Mouse (Mus musculus): ENCODE results near the gene Ap1b1. TPM values are rescaled to one million over a fixed set of nuclear protein-coding genes. Genes with fewer than 3 reads are reported as not detected.

The Ap1b1 gene
- polyA plus RNA-seq, 1 experiment from 2014 or later = 48.9 TPM

DNA sequence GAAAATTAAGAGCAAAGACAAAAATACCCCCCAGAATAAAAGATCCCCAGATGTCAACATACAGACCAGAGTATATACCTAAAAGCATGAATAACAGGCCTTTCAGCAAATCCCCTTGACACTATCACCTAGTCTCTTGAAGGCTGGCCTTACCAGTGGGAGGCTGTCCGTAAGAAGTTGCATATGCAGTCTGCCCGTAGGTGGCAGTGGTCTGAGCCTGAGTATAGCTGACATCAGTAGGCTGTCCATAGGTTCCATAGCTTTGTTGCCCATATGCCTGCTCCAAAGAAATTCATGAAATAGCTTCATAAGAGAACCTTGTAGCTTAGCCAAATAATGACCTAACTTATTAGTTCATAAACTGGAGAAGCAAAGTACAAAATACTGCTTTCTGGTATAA lies 105.1 kb downstream of the Ap1b1 start:
- Histone ChIP-seq H3K27ac (ENCODE audit: low read depth) (no peak overlapping the region), H3K36me3 (ENCODE audit: insufficient read depth) (peaks cover 64% of the 10 kb centered on the region), H3K4me3 (ENCODE audit: low read depth, low read length) (no peak overlapping the region), H3K9me3 (ENCODE audit: low read depth, low read length) (no peaks in the 10 kb centered on the region), H3K4me2 (no peak overlapping the region), H3K9ac (no peak overlapping the region), H3K4me1 (ENCODE audit: insufficient read depth) (no peaks in the 10 kb centered on the region), H3K27me3 (ENCODE audit: insufficient read depth, low read length) (no peaks in the 10 kb centered on the region)
- TF ChIP-seq CTCF (IDR thresholded peaks at IDR 0.05; ENCODE audit: low read depth) = peak; percentile 51
- ATAC-seq (ENCODE audit: insufficient read depth) = peak; percentile 44; the same call in 1 of the 2 replicates
- 32% methylated on average over 2 of the region's 2 CpGs for WGBS
- peak; percentile 51 for DNase-seq

Small RNA genes lying within 50 kb of the gene (microRNA-seq; reads per million reads assigned to microRNA genes)
- gene Gm47296 (ENCODE audit: borderline number of aligned reads) = not detected

Other genes with a start within 250 kb of the Ap1b1 start
- 0.17 and 0.18 TPM in 2 replicates for gene Cabp7, start 240.0 kb upstream of the Ap1b1 start, polyA plus RNA-seq (2014; fragmentation: Nextera tagmentation; extraction: Ambion mirVana)
- 43.3 and 47.6 TPM in 2 replicates for gene Nf2, start 137.3 kb upstream of the Ap1b1 start, polyA plus RNA-seq (2014; fragmentation: Nextera tagmentation; extraction: Ambion mirVana)
- 32.0 and 32.4 TPM in 2 replicates for gene Nipsnap1, start 112.9 kb upstream of the Ap1b1 start, polyA plus RNA-seq (2014; fragmentation: Nextera tagmentation; extraction: Ambion mirVana)
- 37.7 and 43.4 TPM in 2 replicates for gene Thoc5, start 91.5 kb upstream of the Ap1b1 start, polyA plus RNA-seq (2014; fragmentation: Nextera tagmentation; extraction: Ambion mirVana)
- 0.35 and 0.36 TPM in 2 replicates for gene Nefh, start 38.8 kb upstream of the Ap1b1 start, polyA plus RNA-seq (2014; fragmentation: Nextera tagmentation; extraction: Ambion mirVana)
- gene Rasl10a, start 71.3 kb downstream of the Ap1b1 start, polyA plus RNA-seq (2014; fragmentation: Nextera tagmentation; extraction: Ambion mirVana) = 0.75 and 0.78 TPM in 2 replicates
- gene Gas2l1, start 78.5 kb downstream of the Ap1b1 start, polyA plus RNA-seq (2014; fragmentation: Nextera tagmentation; extraction: Ambion mirVana) = 33.2 and 36.3 TPM in 2 replicates
- 27.9 and 29.9 TPM in 2 replicates for gene Rhbdd3, start 112.1 kb downstream of the Ap1b1 start, polyA plus RNA-seq (2014; fragmentation: Nextera tagmentation; extraction: Ambion mirVana)
- gene Ewsr1, start 112.4 kb downstream of the Ap1b1 start, polyA plus RNA-seq (2014; fragmentation: Nextera tagmentation; extraction: Ambion mirVana) = 398 and 449 TPM in 2 replicates
- gene Emid1, start 165.4 kb downstream of the Ap1b1 start, polyA plus RNA-seq (2014; fragmentation: Nextera tagmentation; extraction: Ambion mirVana) = 50.7 and 52.1 TPM in 2 replicates

All from lung, embryonic 14.5 days (tissue).